Mouse (Mus musculus): Measurements from ENCODE around the gene Dpp6.

The Dpp6 gene

GRCm38 (mm10) chr5:27664111-27664510 lies 847.1 kb downstream of the Dpp6 start:
- no peak for DNase-seq (ENCODE audit: low read depth, low spot score)

GRCm38 (mm10) chr5:27671487-27671886 lies 854.5 kb downstream of the Dpp6 start:
- DNase-seq (ENCODE audit: low read depth, low spot score) = no peak

- peak; percentile 83 for DNase-seq (ENCODE audit: low read depth, low spot score)
These were observed 860.3 kb downstream of the Dpp6 start for GRCm38 (mm10) chr5:27677247-27677666.

- peak; percentile 70 for DNase-seq (ENCODE audit: low read depth, low spot score)
These were observed 862.1 kb downstream of the Dpp6 start for GRCm38 (mm10) chr5:27679151-27679550.

- peak; percentile 51 for DNase-seq (ENCODE audit: low read depth, low spot score)
These were observed 863.5 kb downstream of the Dpp6 start for GRCm38 (mm10) chr5:27680476-27680875.

- DNase-seq (ENCODE audit: low read depth, low spot score) = peak; percentile 9
These were observed 868.2 kb downstream of the Dpp6 start for GRCm38 (mm10) chr5:27685162-27685561.

- DNase-seq (ENCODE audit: low read depth, low spot score) = peak; percentile 38
These were observed 868.9 kb downstream of the Dpp6 start for GRCm38 (mm10) chr5:27685923-27686322.

- peak; percentile 34 for DNase-seq (ENCODE audit: low read depth, low spot score)
These were observed 870.3 kb downstream of the Dpp6 start for GRCm38 (mm10) chr5:27687311-27687710.

- DNase-seq (ENCODE audit: low read depth, low spot score) = no peak
These were observed 885.5 kb downstream of the Dpp6 start for GRCm38 (mm10) chr5:27702482-27702881.

GRCm38 (mm10) chr5:27705020-27705419 lies 888.0 kb downstream of the Dpp6 start:
- no peak for DNase-seq (ENCODE audit: low read depth, low spot score)

- DNase-seq (ENCODE audit: low read depth, low spot score) = no peak
These were observed 889.5 kb downstream of the Dpp6 start for GRCm38 (mm10) chr5:27706551-27706950.

- DNase-seq (ENCODE audit: low read depth, low spot score) = no peak
These were observed 890.3 kb downstream of the Dpp6 start for GRCm38 (mm10) chr5:27707283-27707682.

- DNase-seq (ENCODE audit: low read depth, low spot score) = no peak
These were observed 891.2 kb downstream of the Dpp6 start for GRCm38 (mm10) chr5:27708209-27708608.

GRCm38 (mm10) chr5:27711461-27712192 lies 894.6 kb downstream of the Dpp6 start:
- no peak for DNase-seq (ENCODE audit: low read depth, low spot score)

- no peak for DNase-seq (ENCODE audit: low read depth, low spot score)
These were observed 897.4 kb downstream of the Dpp6 start for GRCm38 (mm10) chr5:27714356-27714755.

- DNase-seq (ENCODE audit: low read depth, low spot score) = peak; percentile 56
These were observed 899.0 kb downstream of the Dpp6 start for GRCm38 (mm10) chr5:27716026-27716425.

GRCm38 (mm10) chr5:27717301-27717700 lies 900.3 kb downstream of the Dpp6 start:
- DNase-seq (ENCODE audit: low read depth, low spot score) = no peak

- DNase-seq (ENCODE audit: low read depth, low spot score) = no peak
These were observed 902.3 kb downstream of the Dpp6 start for GRCm38 (mm10) chr5:27719311-27719710.

- no peak for DNase-seq (ENCODE audit: low read depth, low spot score)
These were observed 907.5 kb downstream of the Dpp6 start for GRCm38 (mm10) chr5:27724460-27724859.

GRCm38 (mm10) chr5:27730666-27731065 lies 913.7 kb downstream of the Dpp6 start:
- DNase-seq (ENCODE audit: low read depth, low spot score) = peak; percentile 21

GRCm38 (mm10) chr5:27731392-27731791 lies 914.4 kb downstream of the Dpp6 start:
- DNase-seq (ENCODE audit: low read depth, low spot score) = no peak

- DNase-seq (ENCODE audit: low read depth, low spot score) = peak; percentile 19
These were observed 915.4 kb downstream of the Dpp6 start for GRCm38 (mm10) chr5:27732288-27732868.

- DNase-seq (ENCODE audit: low read depth, low spot score) = peak; percentile 83
These were observed 920.2 kb downstream of the Dpp6 start for GRCm38 (mm10) chr5:27737168-27737567.
